Mouse (Mus musculus) urinary bladder, postnatal 10 days (tissue): ENCODE results near the gene Aox4.

Source experiments
- DNase-seq: peaks from one replicate; pipeline ENCODE4 v3.0.0; 2022; ENCODE audit warnings: low spot score

Aox4 gene

GRCm38 (mm10) chr1:58248518-58248917 lies 38.3 kb downstream of the Aox4 start:
- DNase-seq = no peak

GRCm38 (mm10) chr1:58253466-58253865 lies 43.3 kb downstream of the Aox4 start:
- no peak for DNase-seq

- no peak for DNase-seq
Measured at GRCm38 (mm10) chr1:58257195-58257991, 47.2 kb downstream of the Aox4 start.

- no peak for DNase-seq
Measured at GRCm38 (mm10) chr1:58260311-58260710, 50.1 kb downstream of the Aox4 start.

GRCm38 (mm10) chr1:58268231-58268630 lies 58.0 kb downstream of the Aox4 start:
- no peak for DNase-seq

- no peak for DNase-seq
Measured at GRCm38 (mm10) chr1:58270807-58271569, 60.8 kb downstream of the Aox4 start.

GRCm38 (mm10) chr1:58275879-58276278 lies 65.7 kb downstream of the Aox4 start:
- DNase-seq = no peak

GRCm38 (mm10) chr1:58278026-58278425 lies 67.8 kb downstream of the Aox4 start, which contains the start of gene Aox2:
Aox2 (plus strand) TSS chr1:58278326.
- no peak for DNase-seq

GRCm38 (mm10) chr1:58278513-58278912 lies 68.3 kb downstream of the Aox4 start:
- no peak for DNase-seq

GRCm38 (mm10) chr1:58280381-58280780 lies 70.2 kb downstream of the Aox4 start:
- no peak for DNase-seq

- DNase-seq = no peak
Measured at GRCm38 (mm10) chr1:58280939-58281624, 70.9 kb downstream of the Aox4 start.

- no peak for DNase-seq
Measured at GRCm38 (mm10) chr1:58281625-58281988, 71.4 kb downstream of the Aox4 start.

- DNase-seq = no peak
Measured at GRCm38 (mm10) chr1:58284505-58284904, 74.3 kb downstream of the Aox4 start.

- DNase-seq = no peak
Measured at GRCm38 (mm10) chr1:58288091-58288490, 77.9 kb downstream of the Aox4 start.

- no peak for DNase-seq
Measured at GRCm38 (mm10) chr1:58289863-58290469, 79.8 kb downstream of the Aox4 start.

GRCm38 (mm10) chr1:58291394-58292300 lies 81.5 kb downstream of the Aox4 start:
- DNase-seq = no peak

- no peak for DNase-seq
Measured at GRCm38 (mm10) chr1:58294730-58295129, 84.5 kb downstream of the Aox4 start.

GRCm38 (mm10) chr1:58296278-58296677 lies 86.1 kb downstream of the Aox4 start:
- no peak for DNase-seq

GRCm38 (mm10) chr1:58296821-58297220 lies 86.6 kb downstream of the Aox4 start:
- DNase-seq = no peak

- no peak for DNase-seq
Measured at GRCm38 (mm10) chr1:58298347-58298746, 88.2 kb downstream of the Aox4 start.

GRCm38 (mm10) chr1:58301073-58301472 lies 90.9 kb downstream of the Aox4 start:
- DNase-seq = no peak
